Mouse (Mus musculus): ENCODE measurements around the gene Pelo. TPM values are rescaled to one million over a fixed set of nuclear protein-coding genes. Genes with fewer than 3 reads are reported as not detected.
A peak's percentile ranks its signal among the peaks of the same experiment; 100 is the strongest.

Pelo gene
- 5.6 and 6.8 TPM in 2 replicates for polyA plus RNA-seq (2015; fragmentation: Nextera tagmentation; extraction: Ambion mirVana)

GRCm38 (mm10) chr13:115090069-115090976, at the start of gene Pelo:
Pelo (minus strand) TSS chr13:115090186.
- H3K36me3 ChIP-seq: peaks cover 19% of the 10 kb centered on the region
- peak within 1 kb of the TSS; percentile 91 for H3K4me2 ChIP-seq (replicated peaks)
- peaks cover 12% of the 10 kb centered on the region for H3K4me1 ChIP-seq
- H3K27ac ChIP-seq (replicated peaks): peak within 1 kb of the TSS; percentile 94
- H3K9ac ChIP-seq: peak within 1 kb of the TSS; percentile 69
- H3K27me3 ChIP-seq: no peaks in the 10 kb centered on the region
- peak; percentile 94 for ATAC-seq (ENCODE audit: insufficient number of reproducible peaks, low FRiP score, low TSS enrichment, low read depth)
- H3K4me3 ChIP-seq (replicated peaks): peak within 1 kb of the TSS; percentile 65
- H3K9me3 ChIP-seq (replicated peaks): no peaks in the 10 kb centered on the region
- WGBS: under 1% methylated on average over 60 of the region's 60 CpGs

- ATAC-seq (ENCODE audit: insufficient number of reproducible peaks, low FRiP score, low TSS enrichment, low read depth): no peak
- Histone ChIP-seq H3K9ac (no peak overlapping the region), H3K4me3 (replicated peaks) (no peak overlapping the region), H3K27ac (replicated peaks) (no peak overlapping the region), H3K4me1 (no peaks in the 10 kb centered on the region), H3K27me3 (no peaks in the 10 kb centered on the region), H3K4me2 (replicated peaks) (no peak overlapping the region), H3K9me3 (replicated peaks) (no peaks in the 10 kb centered on the region), H3K36me3 (no peaks in the 10 kb centered on the region)
- WGBS: 80% methylated on average over 7 of the region's 7 CpGs
Measured at GRCm38 (mm10) chr13:115138513-115138912, 48.5 kb upstream of the Pelo start.

GRCm38 (mm10) chr13:115136761-115137160, 46.8 kb upstream of the Pelo start:
- Histone ChIP-seq H3K27ac (replicated peaks) (no peak overlapping the region), H3K4me1 (no peaks in the 10 kb centered on the region), H3K4me3 (replicated peaks) (no peak overlapping the region), H3K27me3 (no peaks in the 10 kb centered on the region), H3K9me3 (replicated peaks) (no peaks in the 10 kb centered on the region), H3K36me3 (no peaks in the 10 kb centered on the region), H3K9ac (no peak overlapping the region), H3K4me2 (replicated peaks) (no peak overlapping the region)
- 82% methylated on average over 3 of the region's 3 CpGs for WGBS
- ATAC-seq (ENCODE audit: insufficient number of reproducible peaks, low FRiP score, low TSS enrichment, low read depth): no peak

GRCm38 (mm10) chr13:115132435-115132834, 42.4 kb upstream of the Pelo start:
- H3K4me1 ChIP-seq: no peaks in the 10 kb centered on the region
- no peaks in the 10 kb centered on the region for H3K36me3 ChIP-seq
- no peak overlapping the region for H3K27ac ChIP-seq (replicated peaks)
- no peaks in the 10 kb centered on the region for H3K9me3 ChIP-seq (replicated peaks)
- H3K4me3 ChIP-seq (replicated peaks): no peak overlapping the region
- H3K4me2 ChIP-seq (replicated peaks): no peak overlapping the region
- no peaks in the 10 kb centered on the region for H3K27me3 ChIP-seq
- 10% methylated on average over 5 of the region's 5 CpGs for WGBS
- no peak for ATAC-seq (ENCODE audit: insufficient number of reproducible peaks, low FRiP score, low TSS enrichment, low read depth)
- H3K9ac ChIP-seq: no peak overlapping the region

GRCm38 (mm10) chr13:115131381-115131780, 41.4 kb upstream of the Pelo start:
- no peak overlapping the region for H3K4me3 ChIP-seq (replicated peaks)
- no peak overlapping the region for H3K9ac ChIP-seq
- no peaks in the 10 kb centered on the region for H3K27me3 ChIP-seq
- no peak overlapping the region for H3K4me2 ChIP-seq (replicated peaks)
- no peaks in the 10 kb centered on the region for H3K9me3 ChIP-seq (replicated peaks)
- H3K4me1 ChIP-seq: no peaks in the 10 kb centered on the region
- ATAC-seq (ENCODE audit: insufficient number of reproducible peaks, low FRiP score, low TSS enrichment, low read depth): no peak
- 79% methylated on average over 3 of the region's 3 CpGs for WGBS
- H3K27ac ChIP-seq (replicated peaks): no peak overlapping the region
- H3K36me3 ChIP-seq: no peaks in the 10 kb centered on the region

DNA sequence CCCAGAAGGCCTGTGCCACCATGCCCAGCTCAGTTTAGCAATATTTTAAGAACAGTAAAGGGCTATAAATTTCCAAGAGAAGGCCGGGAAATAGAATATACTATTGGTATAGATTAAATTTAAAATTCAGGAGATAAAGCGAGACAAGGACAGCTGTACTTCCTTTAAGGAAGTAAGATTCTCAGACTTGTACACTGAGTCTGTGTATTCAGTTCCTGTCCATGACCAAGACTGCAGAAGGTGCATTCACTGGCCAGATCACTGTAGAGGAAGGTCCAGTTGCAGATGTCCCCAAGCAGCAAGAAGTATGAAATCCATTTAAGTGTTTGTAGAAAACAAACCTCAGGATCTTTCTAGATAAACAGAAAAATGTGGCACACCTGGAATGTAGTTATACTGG, 40.0 kb upstream of the Pelo start:
- no peaks in the 10 kb centered on the region for H3K9me3 ChIP-seq (replicated peaks)
- H3K27me3 ChIP-seq: no peaks in the 10 kb centered on the region
- no peak for ATAC-seq (ENCODE audit: insufficient number of reproducible peaks, low FRiP score, low TSS enrichment, low read depth)
- no peak overlapping the region for H3K4me3 ChIP-seq (replicated peaks)
- H3K4me1 ChIP-seq: no peaks in the 10 kb centered on the region
- no peak overlapping the region for H3K9ac ChIP-seq
- H3K27ac ChIP-seq (replicated peaks): no peak overlapping the region
- 76% methylated on average over 2 of the region's 2 CpGs for WGBS
- no peaks in the 10 kb centered on the region for H3K36me3 ChIP-seq
- no peak overlapping the region for H3K4me2 ChIP-seq (replicated peaks)

- Histone ChIP-seq H3K4me1 (no peaks in the 10 kb centered on the region), H3K27me3 (no peaks in the 10 kb centered on the region), H3K9ac (no peak overlapping the region), H3K4me2 (replicated peaks) (no peak overlapping the region), H3K27ac (replicated peaks) (no peak overlapping the region), H3K4me3 (replicated peaks) (no peak overlapping the region), H3K36me3 (no peaks in the 10 kb centered on the region), H3K9me3 (replicated peaks) (no peaks in the 10 kb centered on the region)
- no peak for ATAC-seq (ENCODE audit: insufficient number of reproducible peaks, low FRiP score, low TSS enrichment, low read depth)
- 78% methylated on average over 1 of the region's 1 CpGs for WGBS
Measured at GRCm38 (mm10) chr13:115127826-115128225, 37.8 kb upstream of the Pelo start.

DNA sequence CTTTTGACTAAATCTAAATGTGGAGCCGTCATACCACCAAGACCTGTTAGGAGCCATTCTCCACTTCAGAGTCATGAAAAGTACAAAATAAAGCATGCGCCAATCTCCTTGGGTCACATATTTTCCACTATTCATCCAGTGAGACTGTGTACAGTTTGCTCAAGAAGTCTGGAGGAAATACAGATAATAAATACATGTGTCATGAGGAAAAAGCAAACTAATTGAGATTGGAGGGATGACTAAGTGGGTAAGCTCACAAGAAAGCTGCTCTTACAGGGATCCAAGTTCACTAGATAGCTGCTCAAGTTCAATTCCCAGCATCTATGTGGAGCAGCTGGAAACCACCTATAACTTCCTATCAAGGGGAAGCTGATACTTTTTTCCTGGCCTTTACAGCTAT, 36.5 kb upstream of the Pelo start:
- Histone ChIP-seq H3K27ac (replicated peaks) (no peak overlapping the region), H3K4me2 (replicated peaks) (no peak overlapping the region), H3K36me3 (no peaks in the 10 kb centered on the region), H3K4me3 (replicated peaks) (no peak overlapping the region), H3K9me3 (replicated peaks) (no peaks in the 10 kb centered on the region), H3K9ac (no peak overlapping the region), H3K4me1 (no peaks in the 10 kb centered on the region), H3K27me3 (no peaks in the 10 kb centered on the region)
- WGBS: 95% methylated on average over 2 of the region's 2 CpGs
- ATAC-seq (ENCODE audit: insufficient number of reproducible peaks, low FRiP score, low TSS enrichment, low read depth): no peak

- H3K9ac ChIP-seq: no peak overlapping the region
- no peak overlapping the region for H3K4me2 ChIP-seq (replicated peaks)
- H3K27ac ChIP-seq (replicated peaks): no peak overlapping the region
- no peaks in the 10 kb centered on the region for H3K9me3 ChIP-seq (replicated peaks)
- ATAC-seq (ENCODE audit: insufficient number of reproducible peaks, low FRiP score, low TSS enrichment, low read depth): no peak
- H3K36me3 ChIP-seq: no peaks in the 10 kb centered on the region
- H3K4me3 ChIP-seq (replicated peaks): no peak overlapping the region
- H3K4me1 ChIP-seq: no peaks in the 10 kb centered on the region
- no peaks in the 10 kb centered on the region for H3K27me3 ChIP-seq
- WGBS: 80% methylated on average over 4 of the region's 4 CpGs
Measured at GRCm38 (mm10) chr13:115125130-115125529, 35.1 kb upstream of the Pelo start.

DNA sequence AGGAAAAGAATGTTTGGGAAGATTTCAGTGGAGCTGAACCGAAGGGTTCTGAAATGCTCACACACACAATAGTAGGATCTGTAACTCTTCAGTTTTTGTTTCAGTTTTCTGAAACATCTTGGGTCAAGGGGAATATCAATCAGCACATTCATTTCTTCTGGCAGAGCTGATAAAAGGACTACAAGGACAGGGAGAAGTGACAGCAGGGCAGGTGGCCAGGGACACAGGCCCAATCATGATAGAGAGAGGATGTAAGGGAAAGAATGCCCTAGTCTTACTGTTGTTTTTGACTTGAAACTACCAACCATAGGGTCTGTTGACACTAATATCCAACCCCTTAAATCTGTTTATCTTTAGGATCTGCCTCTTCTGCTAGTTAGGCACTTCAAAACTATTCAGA, 34.5 kb upstream of the Pelo start:
- Histone ChIP-seq H3K9me3 (replicated peaks) (no peaks in the 10 kb centered on the region), H3K9ac (no peak overlapping the region), H3K27me3 (no peaks in the 10 kb centered on the region), H3K27ac (replicated peaks) (no peak overlapping the region), H3K4me3 (replicated peaks) (no peak overlapping the region), H3K36me3 (no peaks in the 10 kb centered on the region), H3K4me2 (replicated peaks) (no peak overlapping the region), H3K4me1 (no peaks in the 10 kb centered on the region)
- 89% methylated on average over 1 of the region's 1 CpGs for WGBS
- no peak for ATAC-seq (ENCODE audit: insufficient number of reproducible peaks, low FRiP score, low TSS enrichment, low read depth)

GRCm38 (mm10) chr13:115118756-115119155, 28.8 kb upstream of the Pelo start:
- Histone ChIP-seq H3K4me3 (replicated peaks) (no peak overlapping the region), H3K9me3 (replicated peaks) (no peaks in the 10 kb centered on the region), H3K4me2 (replicated peaks) (no peak overlapping the region), H3K27me3 (no peaks in the 10 kb centered on the region), H3K27ac (replicated peaks) (no peak overlapping the region), H3K9ac (no peak overlapping the region), H3K4me1 (no peaks in the 10 kb centered on the region), H3K36me3 (no peaks in the 10 kb centered on the region)
- no peak for ATAC-seq (ENCODE audit: insufficient number of reproducible peaks, low FRiP score, low TSS enrichment, low read depth)
- 57% methylated on average over 5 of the region's 5 CpGs for WGBS

DNA sequence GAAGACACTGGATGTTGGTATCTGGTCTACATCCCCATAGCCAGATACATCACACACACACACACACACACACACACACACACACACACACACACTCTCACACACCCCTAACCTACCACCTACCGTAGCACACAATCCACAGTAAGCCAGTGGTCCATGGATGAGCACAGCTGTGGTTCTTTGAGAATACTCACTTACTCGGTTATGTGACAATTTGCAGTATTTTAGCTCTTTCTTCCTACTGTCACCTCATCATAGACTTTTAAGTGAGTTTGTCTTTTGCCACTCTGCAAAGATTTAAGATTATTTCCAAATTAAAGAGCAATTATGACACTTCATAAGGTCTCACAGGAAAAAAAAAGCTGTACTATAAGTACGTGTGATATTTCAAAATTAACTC, 28.2 kb upstream of the Pelo start:
- H3K36me3 ChIP-seq: no peaks in the 10 kb centered on the region
- H3K9me3 ChIP-seq (replicated peaks): no peaks in the 10 kb centered on the region
- 79% methylated on average over 3 of the region's 3 CpGs for WGBS
- H3K4me1 ChIP-seq: no peaks in the 10 kb centered on the region
- no peak overlapping the region for H3K4me2 ChIP-seq (replicated peaks)
- no peaks in the 10 kb centered on the region for H3K27me3 ChIP-seq
- H3K27ac ChIP-seq (replicated peaks): no peak overlapping the region
- H3K9ac ChIP-seq: no peak overlapping the region
- ATAC-seq (ENCODE audit: insufficient number of reproducible peaks, low FRiP score, low TSS enrichment, low read depth): no peak
- no peak overlapping the region for H3K4me3 ChIP-seq (replicated peaks)
